Mouse (Mus musculus): Measurements from ENCODE around the gene Esr2.
"Not testable (repeated sequence)": the region's sequence is repeated elsewhere in the genome, so short reads cannot be mapped to it uniquely, and the experiment has no call there.

The Esr2 gene

DNA sequence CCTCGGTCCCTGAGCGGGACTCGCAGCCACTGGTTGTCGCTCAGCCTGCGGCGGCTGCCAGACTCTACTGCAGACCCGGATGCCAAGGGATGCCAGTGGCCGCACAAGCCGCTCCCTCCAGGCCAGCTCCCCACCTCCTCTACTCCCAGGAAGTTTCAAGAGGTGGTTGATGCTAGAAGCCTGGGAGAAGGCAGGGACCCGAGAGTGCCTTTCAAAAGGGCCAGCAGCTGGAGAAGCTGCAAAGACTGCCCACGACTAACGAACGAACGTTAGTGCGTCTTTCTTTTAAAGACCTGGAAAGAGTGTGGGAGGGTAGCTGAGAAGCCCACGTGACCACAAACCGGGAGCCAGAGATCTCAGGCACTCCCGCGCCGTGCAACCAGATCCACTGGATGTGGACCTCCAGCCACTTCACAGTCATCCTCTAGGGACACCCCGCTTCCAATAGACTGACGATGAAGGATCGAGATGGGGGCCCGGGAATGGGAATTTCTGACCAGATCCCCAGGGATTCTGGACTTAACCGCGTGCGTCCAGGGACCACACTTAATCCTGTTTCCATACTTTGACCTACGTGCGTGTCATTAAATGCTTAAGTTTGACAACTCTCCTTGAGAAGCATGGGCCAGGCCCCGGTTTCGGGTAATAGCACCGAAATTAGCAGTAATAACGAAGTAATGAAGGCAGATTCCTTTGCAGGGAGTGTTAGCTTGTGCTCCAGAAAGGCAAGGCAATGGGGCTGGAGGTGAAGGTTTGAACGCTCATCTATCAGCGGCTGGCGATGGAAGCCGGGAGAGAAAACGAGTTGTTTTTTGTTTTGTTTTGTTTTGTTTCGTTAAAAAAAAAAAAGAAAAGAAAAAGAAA, at the start of gene Esr2:
Gene Esr2 (minus strand): TSS at position 260 of the 864 bp plus-strand sequence.
- DNase-seq = no peak

DNA sequence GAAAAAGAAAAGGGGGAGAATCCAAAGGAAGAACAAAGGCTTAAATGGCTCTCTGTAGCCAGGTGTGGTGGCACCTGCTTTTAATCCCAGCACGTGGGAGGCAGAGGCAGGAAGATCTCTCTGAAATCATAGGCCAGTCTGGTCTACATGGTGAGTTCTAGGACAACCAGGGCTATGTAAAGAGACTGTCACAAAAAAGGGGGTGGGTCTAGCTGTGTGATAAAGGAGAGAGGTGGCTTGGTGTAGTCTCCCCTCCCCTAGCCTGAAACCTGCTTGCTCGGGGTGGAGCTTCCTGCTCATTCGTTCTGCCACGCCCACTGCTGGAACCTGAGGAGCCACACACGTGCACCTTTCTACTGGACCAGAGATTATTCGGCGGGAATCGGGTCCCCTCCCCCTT, 45.0 kb upstream of the Esr2 start:
- DNase-seq = not testable (repeated sequence)

DNA sequence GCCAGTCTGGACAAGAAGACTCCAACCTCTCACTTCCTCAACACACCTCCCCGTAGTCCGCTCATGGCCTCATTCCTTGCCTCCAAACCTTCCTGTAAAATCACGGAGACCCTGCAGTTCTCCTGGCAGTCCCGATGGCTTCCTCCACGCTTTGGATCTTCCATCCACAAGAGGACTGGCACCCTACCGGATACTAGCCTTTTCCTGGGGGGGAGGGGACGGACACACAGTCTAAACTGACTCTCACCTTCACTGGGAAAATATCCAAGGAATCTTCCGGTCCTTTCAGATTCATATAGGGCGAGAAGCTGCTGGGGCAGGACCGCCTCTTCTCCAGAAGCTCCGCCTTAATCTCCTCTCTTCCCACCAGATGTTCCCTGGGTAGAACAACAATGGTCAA, 39.7 kb upstream of the Esr2 start:
- no peak for DNase-seq

DNA sequence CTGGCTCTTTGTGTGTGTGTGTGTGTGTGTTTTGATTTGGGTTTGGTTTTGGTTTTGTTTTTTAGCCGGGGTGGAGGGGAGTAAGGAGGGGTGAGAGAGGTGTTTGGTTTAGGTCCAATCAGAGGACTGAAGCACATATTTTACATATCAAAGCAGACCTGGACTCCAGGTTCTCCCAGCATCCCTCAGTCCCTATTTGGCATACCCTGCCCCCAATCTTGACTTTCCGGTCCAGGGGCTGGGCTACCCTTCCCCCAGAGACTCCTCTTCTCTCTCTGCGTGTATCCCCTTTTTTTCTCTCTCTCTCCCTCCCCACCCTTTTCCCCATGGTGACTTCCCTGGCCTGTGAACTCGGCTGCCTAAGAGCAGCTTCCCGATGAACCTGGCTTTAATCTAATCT, 38.1 kb upstream of the Esr2 start:
- DNase-seq = no peak

DNA sequence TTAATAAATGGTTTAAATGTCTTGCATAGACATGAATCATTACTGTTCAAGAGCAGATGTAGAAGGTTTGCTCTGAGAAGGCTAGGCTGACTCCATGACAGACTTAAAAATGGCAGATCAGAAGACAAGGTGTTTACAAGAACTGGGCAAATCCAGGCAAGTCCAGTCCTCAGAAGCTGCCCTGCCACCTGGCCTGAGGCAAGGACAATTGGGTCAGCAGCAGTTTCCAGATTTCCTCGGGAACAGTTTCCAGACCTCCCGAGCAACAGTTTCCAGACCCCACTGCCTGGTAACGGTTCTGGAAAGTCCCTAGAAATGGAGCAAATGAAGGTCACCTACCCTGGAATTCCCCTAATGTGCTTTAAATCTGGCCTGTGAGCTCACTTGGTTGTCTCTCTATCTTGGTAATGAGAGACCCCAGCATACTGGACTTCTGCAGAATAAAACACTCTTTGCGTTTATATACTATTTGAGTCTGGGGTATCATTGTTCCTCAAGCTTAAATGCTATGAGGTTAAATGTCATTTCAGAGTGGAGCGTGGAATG, 32.4 kb upstream of the Esr2 start:
- DNase-seq = no peak

DNA sequence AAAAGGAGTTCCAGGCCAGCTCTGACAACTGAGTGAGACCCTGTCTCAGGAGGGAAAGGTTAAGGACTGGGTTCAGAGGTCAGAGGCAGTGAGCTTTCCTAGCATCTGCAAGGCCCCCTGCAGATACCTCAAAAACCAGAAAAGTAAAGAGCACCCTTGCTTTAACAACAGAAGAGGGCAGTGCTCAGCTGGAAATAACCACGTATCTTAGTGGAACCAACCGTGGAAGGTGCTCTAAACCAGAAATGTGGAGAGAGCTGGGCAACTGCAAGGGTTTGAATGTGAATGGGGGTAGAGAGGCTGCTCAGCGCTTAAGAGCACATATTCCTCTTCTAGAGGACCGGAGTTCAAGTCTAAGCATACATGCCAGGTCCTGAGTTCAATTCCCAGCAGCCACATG, 23.3 kb upstream of the Esr2 start:
- DNase-seq = no peak

DNA sequence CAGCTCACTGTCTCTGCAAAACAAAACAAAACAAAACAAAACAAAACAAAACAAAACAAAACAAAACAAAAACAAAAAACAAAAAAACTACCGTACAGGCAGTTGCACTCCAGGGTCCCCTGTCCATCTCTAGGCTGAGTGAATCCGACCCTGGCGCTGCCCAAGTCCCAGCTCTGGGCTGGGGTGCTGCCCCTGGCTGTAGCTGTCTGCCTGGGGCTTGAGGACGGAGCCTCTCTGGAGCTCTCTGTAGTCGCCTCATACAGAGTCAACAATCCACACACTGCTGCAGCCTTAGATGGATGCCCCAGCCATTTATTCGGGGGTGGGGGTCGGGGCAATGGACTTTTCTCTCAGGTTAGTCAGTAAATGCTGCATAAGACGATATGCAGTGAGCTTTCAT, 20.0 kb upstream of the Esr2 start:
- no peak for DNase-seq

DNA sequence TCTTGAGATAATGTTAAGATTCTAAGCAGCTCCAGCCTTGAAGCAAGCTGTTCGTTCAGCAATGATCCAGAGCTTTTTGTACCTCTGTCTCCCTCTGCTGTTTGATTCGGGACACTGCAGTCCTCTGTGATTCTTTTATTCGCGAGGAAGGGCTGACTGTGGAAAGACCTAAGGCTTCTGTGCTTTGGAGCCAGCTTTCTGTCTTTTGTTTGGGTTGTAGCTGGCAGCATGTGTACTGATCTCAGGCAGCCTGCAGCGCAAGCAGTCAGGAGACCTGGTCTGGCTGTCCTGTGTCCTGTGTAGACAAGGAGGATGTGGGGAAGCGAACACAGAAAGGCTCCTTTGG, 19.6 kb upstream of the Esr2 start:
- DNase-seq = peak; percentile 75

DNA sequence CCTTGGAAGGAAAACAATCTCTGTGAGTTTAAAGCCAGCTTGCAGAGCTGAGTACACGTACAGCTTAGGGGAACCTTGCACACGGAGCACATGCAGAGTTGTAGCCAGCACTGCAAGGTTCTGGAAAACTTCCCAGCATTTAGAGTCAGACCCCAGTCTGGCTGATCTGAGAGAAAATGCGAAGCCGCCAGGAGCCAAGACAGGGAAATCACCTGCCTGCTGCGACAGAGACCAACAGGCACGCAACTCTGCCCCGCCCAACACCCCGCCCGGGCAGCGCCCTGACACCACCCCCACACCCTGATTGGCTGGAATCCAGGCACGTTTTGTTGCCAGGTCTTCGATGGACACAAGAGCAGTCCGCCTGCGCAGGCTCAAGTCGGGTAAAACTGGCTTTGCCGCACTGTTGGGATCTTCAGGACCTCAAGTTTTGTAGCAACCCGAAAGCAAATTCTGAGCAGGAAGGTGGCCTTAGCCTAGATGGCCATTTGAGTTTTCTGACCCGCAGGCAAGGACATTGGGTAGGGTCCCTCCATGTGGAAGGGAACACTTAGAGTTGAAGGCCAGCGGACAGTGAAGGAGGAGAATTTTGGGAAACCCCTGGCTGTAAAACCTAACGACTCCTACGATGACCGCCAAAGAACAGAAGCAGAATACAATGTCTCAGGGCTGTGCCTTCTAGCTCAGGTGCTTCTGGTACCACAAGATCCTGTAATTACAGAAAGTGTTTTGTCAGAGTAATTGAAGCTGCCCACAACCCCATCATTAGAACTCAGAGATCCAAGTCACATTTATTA, 19.1 kb upstream of the Esr2 start:
- peak; percentile 42 for DNase-seq

DNA sequence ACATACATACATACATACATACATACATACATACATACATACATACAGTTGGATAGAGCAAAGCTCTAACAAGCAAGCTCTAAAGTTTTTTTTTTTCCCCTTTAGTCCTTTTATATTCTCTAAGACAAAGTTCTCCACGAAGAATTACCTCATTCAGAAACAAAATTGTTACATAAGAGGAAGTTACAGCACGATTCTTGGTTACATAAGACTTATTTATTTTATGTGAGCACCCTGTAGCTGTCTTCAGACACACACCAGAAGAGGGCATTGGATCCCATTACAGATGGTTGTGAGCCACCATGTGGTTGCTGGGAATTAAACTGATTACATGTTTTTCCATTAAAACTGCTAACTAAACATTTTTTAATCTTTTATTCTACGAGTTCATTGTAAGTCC, 17.5 kb upstream of the Esr2 start:
- no peak for DNase-seq

DNA sequence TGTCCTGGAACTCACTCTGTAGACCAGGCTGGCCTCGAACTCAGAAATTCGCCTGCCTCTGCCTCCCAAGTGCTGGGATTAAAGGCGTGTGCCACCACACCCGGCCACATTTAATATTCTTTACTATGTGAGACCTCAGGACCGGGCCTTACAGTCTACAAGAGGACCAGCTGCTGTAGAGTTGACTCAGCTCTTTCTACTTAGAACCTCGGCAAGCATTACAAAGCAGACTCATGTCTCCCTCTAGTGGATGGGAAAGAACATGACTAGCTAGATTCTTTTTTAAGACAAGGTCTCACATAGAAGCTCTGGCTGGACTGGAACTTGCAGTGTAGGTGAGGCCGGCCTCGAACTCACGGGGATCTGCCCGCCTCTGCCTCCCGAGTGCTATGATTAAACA, 13.9 kb upstream of the Esr2 start:
- DNase-seq = peak; percentile 18

DNA sequence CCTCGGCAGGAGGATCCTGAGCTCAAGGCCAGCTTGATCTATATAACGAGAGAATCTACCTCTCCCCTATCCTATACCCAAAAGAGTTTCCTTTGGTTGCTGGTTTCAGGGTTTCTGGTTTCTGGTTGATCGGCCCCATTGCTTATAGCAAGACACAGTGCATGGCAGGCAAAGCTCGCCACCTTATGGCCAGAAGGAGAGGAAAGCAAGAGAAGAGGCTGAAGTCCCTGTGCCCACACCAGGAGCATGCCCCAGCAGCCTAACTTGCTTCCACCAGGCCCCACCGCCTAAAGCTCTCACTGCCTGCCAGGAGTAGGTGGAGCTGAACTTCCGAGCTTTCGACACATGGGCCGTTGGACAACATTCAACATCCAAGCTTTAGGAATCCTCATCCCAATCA, 10.8 kb upstream of the Esr2 start:
- peak; percentile 43 for DNase-seq

DNA sequence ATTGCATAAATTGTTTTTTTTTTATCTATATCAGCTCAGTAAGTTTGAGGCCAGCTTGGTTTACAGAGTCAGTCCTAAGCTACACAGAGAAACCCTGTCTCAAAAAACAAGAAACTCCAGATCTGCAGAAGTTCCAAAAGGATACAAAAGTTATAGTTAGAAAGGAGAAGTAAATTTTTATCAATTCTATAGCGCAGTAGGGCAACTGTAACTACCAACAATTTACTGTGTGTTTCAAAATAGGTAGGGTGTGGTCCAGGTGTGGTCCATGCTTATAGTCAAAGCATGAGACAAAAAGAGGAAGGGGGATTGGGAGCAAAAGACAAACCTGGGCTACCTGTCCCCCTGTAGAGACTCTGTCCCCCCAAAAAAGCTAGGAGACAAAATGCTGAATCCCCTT, 9.4 kb upstream of the Esr2 start:
- DNase-seq = no peak

DNA sequence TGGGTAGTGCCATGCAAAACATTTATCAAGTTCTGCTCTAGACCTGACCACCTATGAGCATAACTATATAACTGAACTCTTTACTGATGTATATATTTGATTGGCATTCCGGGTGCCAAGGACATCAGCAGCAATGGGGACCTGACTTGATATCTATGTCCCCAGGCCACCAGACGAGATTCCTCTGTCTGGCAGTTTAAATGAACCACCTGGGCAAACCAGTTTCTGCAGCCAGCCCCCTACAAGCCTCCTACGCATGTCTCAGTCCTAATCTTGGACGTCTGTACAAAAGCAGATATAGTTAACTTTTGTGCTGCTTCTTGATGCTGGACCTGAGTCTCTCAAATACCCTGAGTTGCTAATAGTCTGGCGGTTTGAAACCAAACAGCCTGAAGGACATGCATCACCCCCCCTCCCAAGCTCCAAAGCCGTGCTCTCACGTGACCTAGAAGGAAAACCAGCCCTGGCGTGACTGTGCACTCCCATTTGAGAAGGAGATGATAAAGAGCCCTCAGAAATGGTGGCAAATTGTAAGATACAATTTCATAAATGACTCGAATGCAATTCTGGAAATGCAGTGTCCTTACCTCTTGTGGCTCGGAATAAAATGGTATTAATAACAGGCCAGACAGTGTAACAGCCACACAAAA, 8.2 kb upstream of the Esr2 start:
- DNase-seq = no peak

DNA sequence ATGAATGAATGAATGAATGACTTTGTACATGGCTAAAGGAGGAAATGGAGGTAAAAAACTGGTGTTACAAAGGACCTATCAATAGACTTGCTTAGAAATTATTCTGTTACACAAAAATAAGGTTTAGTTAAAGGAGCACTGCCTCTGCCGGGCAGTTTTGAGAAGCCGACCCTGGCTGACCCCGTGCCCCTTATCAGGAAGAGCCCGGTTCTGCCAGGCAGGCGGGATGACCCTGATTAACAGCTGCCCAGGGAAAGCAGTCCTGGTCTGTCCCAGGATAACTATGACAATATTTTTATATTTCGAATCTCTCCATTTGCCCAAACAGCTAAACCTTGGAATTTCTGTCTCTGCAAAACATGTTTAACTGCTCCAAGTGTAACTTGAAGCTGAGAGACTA, 7.2 kb upstream of the Esr2 start:
- DNase-seq = no peak

DNA sequence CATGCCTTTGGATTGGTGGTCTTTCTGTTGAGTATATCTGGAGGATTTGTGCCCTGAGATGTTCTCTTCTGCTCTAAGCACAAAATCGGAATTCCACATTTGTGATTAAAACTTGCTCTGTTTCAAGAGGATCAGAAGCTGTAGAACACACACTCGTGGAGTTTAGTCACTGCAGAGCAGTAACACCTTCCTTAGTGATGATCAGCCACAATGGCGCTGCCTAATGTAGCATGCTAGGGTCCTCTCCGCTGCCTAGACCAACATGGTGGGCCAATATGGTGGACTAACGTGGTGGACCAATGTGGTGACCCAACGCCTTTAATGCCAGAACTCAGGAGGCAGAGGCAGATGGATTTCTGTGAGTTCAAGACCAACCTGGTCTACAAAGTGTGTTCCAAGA, 5.8 kb upstream of the Esr2 start:
- DNase-seq = no peak

DNA sequence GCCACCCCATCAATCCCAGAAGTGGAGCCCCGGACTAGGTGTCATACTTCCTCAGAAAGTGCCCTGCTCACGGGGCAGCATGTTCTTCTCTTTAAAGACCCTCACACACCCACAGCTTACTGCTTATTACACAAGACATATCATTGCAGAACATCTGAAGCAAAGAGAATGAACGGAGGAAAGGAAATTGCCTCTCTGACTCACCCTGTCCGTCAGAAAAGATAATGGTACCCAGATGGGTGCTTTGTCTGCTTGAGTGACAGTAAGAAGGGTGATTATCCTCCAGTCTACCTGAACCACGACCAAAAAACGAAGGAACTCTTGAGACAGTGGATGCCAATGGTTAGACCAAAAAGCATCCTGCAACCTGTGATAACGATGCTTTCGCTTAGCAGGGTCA, 4.4 kb upstream of the Esr2 start:
- DNase-seq = no peak

DNA sequence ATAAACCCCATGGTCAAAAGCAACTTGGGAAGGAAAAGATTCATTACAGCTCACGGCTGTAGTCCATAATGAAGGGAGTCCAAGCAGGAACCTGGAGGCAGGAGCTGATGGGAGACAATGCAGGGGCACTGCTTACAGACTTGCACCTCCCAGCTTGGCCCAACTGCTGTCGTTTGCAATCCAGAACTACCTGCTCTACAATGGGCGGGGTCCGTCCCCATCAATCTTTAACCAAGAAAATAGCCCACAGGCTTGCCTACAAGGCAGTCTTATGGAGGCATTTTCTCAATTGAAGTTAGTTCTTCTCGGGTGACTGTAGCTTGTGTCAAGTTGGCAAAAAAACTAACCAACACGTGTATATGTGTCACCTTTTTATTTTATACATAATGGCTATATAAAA, 3.4 kb upstream of the Esr2 start:
- DNase-seq = no peak

DNA sequence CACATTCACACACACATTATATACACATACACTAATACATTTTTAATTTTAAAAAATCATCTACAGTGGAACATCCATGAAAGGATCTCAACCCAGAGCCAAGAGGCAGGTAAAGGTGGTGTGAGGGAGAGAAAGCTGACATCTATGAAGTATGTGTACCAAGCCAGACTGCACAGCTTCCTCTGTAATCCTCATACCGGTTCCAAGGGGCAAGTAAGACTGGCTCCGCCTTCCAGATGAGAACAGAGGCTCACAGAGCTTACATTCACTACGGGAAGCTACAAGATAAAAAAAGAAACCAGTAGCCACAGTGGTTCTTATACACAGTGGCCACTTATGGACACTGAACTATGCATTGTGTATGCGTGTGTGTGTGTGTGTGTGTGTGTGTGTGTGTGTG, 2.5 kb upstream of the Esr2 start:
- no peak for DNase-seq

DNA sequence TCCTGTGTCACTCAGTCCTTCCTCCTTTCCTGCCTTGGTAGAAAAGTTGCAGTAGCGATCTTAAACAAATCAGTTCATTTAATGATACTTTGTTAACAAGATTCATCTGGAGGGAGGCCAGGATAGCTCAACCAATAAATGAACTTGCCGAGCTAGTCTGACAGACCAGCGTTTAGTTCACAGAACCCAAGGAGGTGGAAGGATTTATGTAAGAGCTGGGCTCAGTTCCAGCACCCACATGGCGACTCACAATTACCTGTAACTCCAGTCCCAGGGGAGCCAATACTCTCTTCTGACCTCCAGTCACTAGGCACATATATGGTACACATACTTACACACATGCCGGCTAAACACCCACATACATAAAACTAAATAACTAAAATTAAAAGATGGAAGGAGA, 2.0 kb upstream of the Esr2 start:
- no peak for DNase-seq

DNA sequence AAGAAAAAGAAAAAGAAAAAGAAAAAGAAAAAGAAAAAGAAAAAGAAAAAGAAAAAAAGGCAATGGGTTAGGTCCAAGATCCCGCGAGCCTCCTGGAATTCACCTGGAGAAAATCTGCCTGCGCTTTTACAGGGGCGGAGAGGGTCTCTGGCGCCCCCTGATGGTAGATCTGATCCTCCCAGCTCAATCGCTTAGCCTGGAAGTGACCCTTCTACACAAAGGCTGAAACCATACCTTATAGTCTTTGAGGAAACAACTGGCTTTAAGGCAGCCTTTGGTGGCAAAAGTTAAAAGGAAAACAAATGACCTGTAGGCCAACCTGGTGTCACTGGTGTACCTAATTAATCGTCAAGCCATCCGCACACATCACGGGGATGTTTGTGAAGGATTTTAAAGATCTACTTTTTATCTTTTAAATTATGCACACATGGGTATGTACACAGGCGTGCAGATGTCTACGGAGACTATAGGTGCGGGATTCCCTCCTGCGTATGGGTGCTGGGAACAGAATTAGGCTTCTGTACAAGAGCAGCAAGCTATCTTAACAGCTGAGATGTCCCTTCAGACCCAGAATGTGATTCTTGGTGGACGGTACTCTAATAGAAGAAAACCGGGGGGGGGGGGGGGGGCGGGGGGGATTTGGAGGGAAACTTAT, 932 bp upstream of the Esr2 start:
- DNase-seq = peak; percentile 52

DNA sequence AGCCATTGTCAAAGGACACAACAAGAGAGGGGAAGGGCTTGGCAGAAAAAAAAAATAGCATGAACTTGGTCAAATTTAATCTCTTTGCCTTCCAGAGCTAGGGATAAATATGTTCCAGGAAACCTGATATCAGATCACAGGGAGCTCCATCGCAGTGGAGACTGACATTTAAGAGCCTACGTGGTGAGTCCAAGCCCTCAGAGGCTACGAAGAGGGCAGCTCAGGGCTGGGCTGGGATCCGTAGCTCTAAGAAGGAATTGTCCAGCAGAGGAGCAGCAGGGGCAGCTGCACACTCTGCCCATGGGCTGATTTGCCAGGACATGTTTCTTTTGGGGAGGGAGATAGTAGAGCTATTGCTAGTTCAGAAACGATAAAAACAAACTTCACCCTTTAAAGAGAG, 11.4 kb downstream of the Esr2 start:
- DNase-seq = no peak

DNA sequence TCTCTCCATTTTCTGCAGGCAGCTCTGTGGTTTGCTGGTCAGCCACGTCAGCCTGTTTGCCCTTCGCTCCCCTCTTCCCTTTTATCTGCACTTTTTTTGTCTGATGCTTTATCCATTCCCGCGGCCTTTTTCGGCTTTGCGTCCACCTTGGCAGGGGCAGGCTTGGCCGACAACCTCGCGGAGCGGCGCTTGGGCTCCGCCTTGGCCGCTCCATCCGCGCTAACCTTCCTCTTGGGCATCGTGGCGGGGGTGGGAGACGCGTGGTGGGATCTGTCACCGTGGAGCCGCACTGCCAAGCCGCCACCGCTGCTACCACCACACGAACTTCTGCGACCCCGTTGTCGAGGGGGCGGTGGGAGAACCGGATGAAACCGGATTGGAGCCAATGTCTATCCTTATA, 24.7 kb downstream of the Esr2 start:
- DNase-seq = not testable (repeated sequence)

Measured in right cerebral cortex, adult 18-20 months (tissue).